Comparison of ENCODE assay signal across 8 mouse cellular contexts in the genomic region with DNA sequence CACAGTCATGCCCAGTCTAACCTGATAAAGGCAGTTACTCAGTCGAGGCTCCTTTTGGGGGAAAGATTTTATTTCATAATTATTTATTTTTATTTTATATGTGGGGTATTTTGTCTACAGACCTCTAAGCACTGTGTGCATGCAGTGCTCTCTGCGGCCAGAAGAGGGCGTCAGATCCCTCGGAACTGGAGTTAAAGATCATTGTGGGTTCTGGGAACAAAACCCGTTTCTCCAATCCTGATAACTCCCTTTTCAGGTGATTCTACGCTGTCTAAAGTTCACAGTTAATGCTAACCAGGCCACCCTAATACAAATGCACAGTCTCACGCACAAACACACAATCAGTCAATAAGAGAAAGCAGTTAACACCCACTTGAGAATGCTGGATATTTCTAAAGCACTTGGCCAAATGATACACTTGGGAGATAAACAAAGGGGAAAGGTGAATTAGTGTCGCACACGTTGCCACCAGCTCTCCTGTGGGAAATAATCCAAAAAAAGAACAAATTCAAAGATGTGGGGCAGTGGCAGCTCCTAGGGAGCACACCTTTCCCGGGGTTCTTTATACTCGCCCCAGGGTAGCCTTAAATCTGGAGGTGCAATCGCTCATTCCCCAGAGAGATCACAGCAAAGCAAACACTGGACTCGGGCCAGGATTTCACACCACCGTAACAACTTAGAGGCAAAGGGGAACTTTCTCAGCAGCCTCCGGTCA.
A peak's percentile ranks its signal among the peaks of the same experiment; 100 is the strongest.
DNase-seq lines count a peak whose midpoint lies in the region; ATAC-seq and TF ChIP-seq lines count a peak whose summit lies in the region.

No protein-coding gene starts in this region.

- no peak for DNase-seq in heart, adult 2 months
- DNase-seq in heart, postnatal 36 days: no peak
- no peak for DNase-seq in brain, embryonic 14.5 days (ENCODE audit: low read depth)
- no peak for DNase-seq in hindbrain, embryonic 14.5 days (ENCODE audit: low spot score)
- DNase-seq in liver, postnatal 0 days: no peak
- no peak for DNase-seq in adrenal gland, postnatal 25 days

- ATAC-seq in hindbrain, embryonic 14.5 days (ENCODE audit: low FRiP score): 0 out of 2 replicates have a peak, but pooled peaks have one; percentile 11
- ATAC-seq in liver, postnatal 0 days: peak; percentile 13; the same call in 1 of the 2 replicates
- ATAC-seq in stomach, embryonic 16.5 days (ENCODE audit: insufficient read depth, low FRiP score): peak; percentile 52; the same call in 1 of the 2 replicates
- ATAC-seq in granulocyte monocyte progenitor cell, adult 5-6 weeks (replicated peaks; ENCODE audit: poor library complexity, severe bottlenecking): no peak; the same call in 1 of the 2 replicates

- H3K4me2 ChIP-seq in hindbrain, embryonic 14.5 days (replicated peaks): no peak overlapping the region; the same call in 1 of the 2 replicates
- peak overlapping the region; percentile 55 for H3K4me2 ChIP-seq in liver, postnatal 0 days (ENCODE audit: low read depth, low read length)
- H3K4me2 ChIP-seq in stomach, embryonic 16.5 days (ENCODE audit: low read depth, low read length): peak overlapping the region; percentile 43

- WGBS in heart, adult 2 months: 16% methylated on average over 15 of the region's 15 CpGs
- 17% methylated on average over 15 of the region's 15 CpGs for WGBS in hindbrain, embryonic 14.5 days
- WGBS in liver, postnatal 0 days (ENCODE audit: insufficient replicate concordance): 14% methylated on average over 15 of the region's 15 CpGs
- 8% methylated on average over 15 of the region's 15 CpGs for WGBS in stomach, embryonic 16.5 days

- intact Hi-C loops in heart, adult 2 months (cut with DNase I): no loop called here
- intact Hi-C loops in heart, postnatal 36 days (cut with DNase I): loop anchor here (10.0 kb wide), 1 partner anchor 219 kb away; no protein-coding TSS in a partner anchor

- TF ChIP-seq POLR2A in heart, adult 2 months (IDR thresholded peaks at IDR 0.05; ENCODE audit: insufficient read depth, low read depth, low read length): no peak
- no peak for TF ChIP-seq POLR2A in brain, embryonic 14.5 days (IDR thresholded peaks at IDR 0.05; ENCODE audit: borderline replicate concordance, extremely low read depth, insufficient read depth, insufficient read length, poor library complexity, severe bottlenecking)

- no peaks in the 10 kb centered on the region for H3K36me3 ChIP-seq in heart, adult 2 months (ENCODE audit: control insufficient read depth, insufficient read depth, low read length)
- no peaks in the 10 kb centered on the region for H3K36me3 ChIP-seq in hindbrain, embryonic 14.5 days (replicated peaks; ENCODE audit: control insufficient read depth, insufficient read depth)
- no peaks in the 10 kb centered on the region for H3K36me3 ChIP-seq in liver, postnatal 0 days (replicated peaks; ENCODE audit: insufficient read depth, low read length)
- no peaks in the 10 kb centered on the region for H3K36me3 ChIP-seq in stomach, embryonic 16.5 days (ENCODE audit: control insufficient read depth, insufficient read depth, low read length)

- no peak overlapping the region for H3K27ac ChIP-seq in heart, adult 2 months
- H3K27ac ChIP-seq in hindbrain, embryonic 14.5 days: no peak overlapping the region
- H3K27ac ChIP-seq in liver, postnatal 0 days (ENCODE audit: low read depth): no peak overlapping the region
- H3K27ac ChIP-seq in stomach, embryonic 16.5 days (ENCODE audit: low read length): no peak overlapping the region

- TF ChIP-seq CTCF in heart, adult 2 months (IDR thresholded peaks at IDR 0.05): peak; percentile 61
- TF ChIP-seq CTCF in brain, embryonic 14.5 days (IDR thresholded peaks at IDR 0.05; ENCODE audit: borderline replicate concordance, extremely low read depth, insufficient read depth, insufficient read length): peak; percentile 48; the same call in 1 of the 2 replicates
- peak; percentile 37 for TF ChIP-seq CTCF in liver, postnatal 0 days (IDR thresholded peaks at IDR 0.05; ENCODE audit: low read depth)

- H3K9me3 ChIP-seq in hindbrain, embryonic 14.5 days (ENCODE audit: control insufficient read depth, low read length): no peaks in the 10 kb centered on the region
- H3K9me3 ChIP-seq in liver, postnatal 0 days (ENCODE audit: low read length): no peaks in the 10 kb centered on the region
- no peaks in the 10 kb centered on the region for H3K9me3 ChIP-seq in stomach, embryonic 16.5 days (replicated peaks; ENCODE audit: control insufficient read depth, low read length)

- no peaks in the 10 kb centered on the region for H3K27me3 ChIP-seq in heart, adult 2 months (ENCODE audit: control insufficient read depth, insufficient read depth, low read length)
- no peaks in the 10 kb centered on the region for H3K27me3 ChIP-seq in hindbrain, embryonic 14.5 days (ENCODE audit: control insufficient read depth, insufficient read depth, low read length)
- H3K27me3 ChIP-seq in liver, postnatal 0 days (ENCODE audit: insufficient read depth, low read length): no peaks in the 10 kb centered on the region
- no peaks in the 10 kb centered on the region for H3K27me3 ChIP-seq in stomach, embryonic 16.5 days (ENCODE audit: control insufficient read depth, insufficient read depth, low read length)

- no peak overlapping the region for H3K9ac ChIP-seq in heart, adult 2 months (ENCODE audit: low read depth, low read length)
- no peak overlapping the region for H3K9ac ChIP-seq in hindbrain, embryonic 14.5 days
- H3K9ac ChIP-seq in liver, postnatal 0 days (replicated peaks): no peak overlapping the region
- H3K9ac ChIP-seq in stomach, embryonic 16.5 days (ENCODE audit: low read length): no peak overlapping the region

- H3K4me3 ChIP-seq in heart, adult 2 months: 0 out of 2 replicates have a peak overlapping the region, but pooled peaks have one; percentile 0
- H3K4me3 ChIP-seq in hindbrain, embryonic 14.5 days (replicated peaks; ENCODE audit: low read length): no peak overlapping the region
- H3K4me3 ChIP-seq in liver, postnatal 0 days (ENCODE audit: low read depth, low read length): no peak overlapping the region
- H3K4me3 ChIP-seq in stomach, embryonic 16.5 days (replicated peaks; ENCODE audit: low read length): no peak overlapping the region; the same call in 1 of the 2 replicates

- no peaks in the 10 kb centered on the region for H3K79me2 ChIP-seq in heart, adult 2 months (replicated peaks; ENCODE audit: control insufficient read depth, insufficient read depth, low read length)

- peaks cover 3% of the 10 kb centered on the region for H3K4me1 ChIP-seq in heart, adult 2 months (ENCODE audit: control insufficient read depth, insufficient read depth, low read length)
- H3K4me1 ChIP-seq in hindbrain, embryonic 14.5 days (replicated peaks; ENCODE audit: control insufficient read depth, insufficient read depth, low read length): no peaks in the 10 kb centered on the region
- H3K4me1 ChIP-seq in liver, postnatal 0 days (ENCODE audit: insufficient read depth): 0 out of 2 replicates have a peak, but pooled peaks cover 2% of the 10 kb centered on the region
- H3K4me1 ChIP-seq in stomach, embryonic 16.5 days (ENCODE audit: control insufficient read depth, insufficient read depth, low read length): peaks cover 8% of the 10 kb centered on the region

- TF ChIP-seq EP300 in heart, adult 2 months (IDR thresholded peaks at IDR 0.05; ENCODE audit: insufficient read depth, low read depth, low read length): no peak
- TF ChIP-seq EP300 in liver, postnatal 0 days (IDR thresholded peaks at IDR 0.05; ENCODE audit: low read depth): no peak
